Mouse (Mus musculus): ENCODE results near the gene Galntl6. TPM values are rescaled to one million over a fixed set of nuclear protein-coding genes. Genes with fewer than 3 reads are reported as not detected.

Galntl6 gene
- polyA plus RNA-seq, 1 experiment from 2014 or later: 10.2 TPM

DNA sequence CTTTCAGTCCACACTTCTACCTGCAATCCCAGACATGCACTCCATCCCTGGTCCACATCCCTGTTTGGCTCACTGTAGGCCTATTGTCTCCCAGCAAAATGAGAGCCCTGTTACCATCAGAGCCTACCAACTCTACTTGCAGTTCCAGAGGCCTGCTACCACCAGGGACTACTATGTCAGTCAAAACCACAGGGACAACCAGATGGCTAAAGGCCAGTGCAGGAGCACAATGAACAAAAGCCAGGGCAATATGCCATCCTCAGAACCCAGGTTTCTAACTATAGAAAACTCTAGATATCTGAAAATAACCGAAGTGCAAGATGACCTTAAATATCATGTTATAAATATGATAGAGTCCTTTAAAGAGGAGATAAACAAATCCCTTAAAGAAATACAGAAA lies 683.7 kb downstream of the Galntl6 start:
- WGBS: 86% methylated on average over 1 of the region's 1 CpGs

DNA sequence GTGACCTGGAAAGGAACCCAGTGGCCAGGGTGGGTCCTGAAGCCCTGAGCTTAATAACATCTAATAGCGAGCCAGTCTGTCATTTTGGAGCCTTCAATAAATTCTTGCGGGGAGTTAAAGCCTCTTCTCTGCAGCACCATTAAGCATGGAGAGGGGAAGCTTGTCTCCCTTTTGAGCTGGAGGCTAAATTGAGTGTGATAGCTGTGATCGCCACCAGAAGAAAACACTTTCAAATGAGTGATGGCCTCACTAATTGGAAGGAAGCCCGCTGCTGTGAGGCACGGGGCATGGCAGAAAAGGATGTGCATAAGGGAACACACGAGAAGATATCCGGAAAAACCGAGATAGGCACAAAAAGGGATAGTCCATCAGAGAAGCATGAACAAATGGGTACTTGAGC lies 694.6 kb downstream of the Galntl6 start:
- H3K4me2 ChIP-seq: 0 out of 2 replicates have a peak overlapping the region, but pooled peaks have one; percentile 6
- no peaks in the 10 kb centered on the region for H3K9me3 ChIP-seq
- H3K4me1 ChIP-seq (replicated peaks): 0 out of 2 replicates have a peak, but pooled peaks cover 6% of the 10 kb centered on the region
- no peaks in the 10 kb centered on the region for H3K27me3 ChIP-seq
- no peak overlapping the region for H3K9ac ChIP-seq
- no peaks in the 10 kb centered on the region for H3K36me3 ChIP-seq
- no peak overlapping the region for H3K27ac ChIP-seq
- ATAC-seq (ENCODE audit: low FRiP score): no peak
- no peak overlapping the region for H3K4me3 ChIP-seq
- WGBS: 62% methylated on average over 8 of the region's 8 CpGs

More for the DNA sequence above, 683.7 kb downstream of the Galntl6 start:
- Histone ChIP-seq H3K9ac (no peak overlapping the region), H3K27me3 (no peaks in the 10 kb centered on the region), H3K36me3 (no peaks in the 10 kb centered on the region), H3K4me3 (no peak overlapping the region), H3K9me3 (no peaks in the 10 kb centered on the region), H3K4me1 (replicated peaks) (no peaks in the 10 kb centered on the region), H3K4me2 (no peak overlapping the region), H3K27ac (no peak overlapping the region)
- ATAC-seq (ENCODE audit: low FRiP score): no peak

DNA sequence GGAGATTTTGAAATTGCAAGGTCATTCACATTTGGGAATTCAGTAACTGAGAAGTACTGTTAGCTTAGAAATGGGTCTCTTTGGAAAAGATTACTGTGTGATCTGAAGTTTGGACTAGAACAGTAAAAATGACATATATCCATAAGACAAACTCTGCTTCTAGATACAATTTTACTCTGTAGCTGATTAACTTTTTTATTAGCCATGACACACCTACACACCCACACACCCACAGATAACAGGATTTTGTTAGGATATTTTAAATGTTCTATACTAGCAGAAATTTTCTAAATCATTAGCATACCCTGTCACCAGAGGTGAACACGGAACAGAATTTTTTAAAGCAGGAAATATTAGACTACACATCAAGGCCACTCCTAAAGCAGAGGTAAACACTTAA lies 722.7 kb downstream of the Galntl6 start:
- H3K27me3 ChIP-seq: no peaks in the 10 kb centered on the region
- no peaks in the 10 kb centered on the region for H3K4me1 ChIP-seq (replicated peaks)
- H3K36me3 ChIP-seq: no peaks in the 10 kb centered on the region
- H3K27ac ChIP-seq: no peak overlapping the region
- no peak overlapping the region for H3K4me3 ChIP-seq
- no peaks in the 10 kb centered on the region for H3K9me3 ChIP-seq
- 100% methylated on average over 1 of the region's 1 CpGs for WGBS
- H3K4me2 ChIP-seq: no peak overlapping the region
- no peak overlapping the region for H3K9ac ChIP-seq
- ATAC-seq (ENCODE audit: low FRiP score): no peak

DNA sequence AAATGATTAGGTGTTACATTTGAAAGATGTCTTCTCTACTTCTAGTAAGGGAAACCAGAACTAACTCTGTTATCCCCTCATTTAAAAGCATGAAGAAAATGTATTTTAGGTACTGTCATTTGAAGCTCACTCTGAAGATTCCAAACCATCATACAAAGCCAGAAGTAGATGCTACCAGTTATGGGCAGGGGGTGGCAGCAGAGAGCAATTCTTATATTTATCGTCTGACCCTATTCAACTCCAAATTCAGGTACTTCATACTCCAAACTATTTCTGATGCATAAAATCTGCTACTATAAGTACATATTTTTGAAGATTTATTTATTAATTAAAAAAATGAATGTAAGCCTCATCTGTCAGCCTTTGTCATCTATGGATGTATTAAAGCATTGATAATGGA lies 765.5 kb downstream of the Galntl6 start:
- no peaks in the 10 kb centered on the region for H3K9me3 ChIP-seq
- H3K9ac ChIP-seq: no peak overlapping the region
- no peak overlapping the region for H3K4me3 ChIP-seq
- no peaks in the 10 kb centered on the region for H3K36me3 ChIP-seq
- no peak overlapping the region for H3K4me2 ChIP-seq
- no peak overlapping the region for H3K27ac ChIP-seq
- ATAC-seq (ENCODE audit: low FRiP score): 0 out of 2 replicates have a peak, but pooled peaks have one; percentile 65
- H3K4me1 ChIP-seq (replicated peaks): no peaks in the 10 kb centered on the region
- no peaks in the 10 kb centered on the region for H3K27me3 ChIP-seq
- WGBS: 14% methylated on average over 1 of the region's 1 CpGs

DNA sequence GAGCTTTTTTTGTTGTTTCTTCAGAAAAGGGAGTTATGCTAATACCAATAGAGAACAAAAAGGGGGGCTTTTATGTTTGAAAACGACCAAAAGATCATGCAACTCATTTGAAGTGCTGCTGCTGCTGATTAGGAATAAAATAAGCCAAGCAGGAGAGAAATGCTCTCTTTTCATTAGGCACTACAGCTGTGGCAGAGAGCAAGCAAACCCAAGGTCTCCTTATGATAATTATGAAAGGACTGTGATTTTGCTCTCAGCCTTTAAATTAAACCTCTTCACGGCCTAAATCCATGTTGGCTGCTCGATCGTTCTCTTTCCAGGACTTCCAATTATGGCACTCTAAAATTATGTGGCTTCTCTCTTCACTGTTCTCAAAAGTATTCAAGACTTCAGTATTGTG lies 825.7 kb downstream of the Galntl6 start:
- Histone ChIP-seq H3K36me3 (no peaks in the 10 kb centered on the region), H3K4me1 (replicated peaks) (no peaks in the 10 kb centered on the region), H3K4me3 (no peak overlapping the region), H3K9ac (no peak overlapping the region), H3K27ac (no peak overlapping the region), H3K27me3 (no peaks in the 10 kb centered on the region), H3K4me2 (no peak overlapping the region), H3K9me3 (no peaks in the 10 kb centered on the region)
- ATAC-seq (ENCODE audit: low FRiP score): no peak
- 77% methylated on average over 4 of the region's 4 CpGs for WGBS

DNA sequence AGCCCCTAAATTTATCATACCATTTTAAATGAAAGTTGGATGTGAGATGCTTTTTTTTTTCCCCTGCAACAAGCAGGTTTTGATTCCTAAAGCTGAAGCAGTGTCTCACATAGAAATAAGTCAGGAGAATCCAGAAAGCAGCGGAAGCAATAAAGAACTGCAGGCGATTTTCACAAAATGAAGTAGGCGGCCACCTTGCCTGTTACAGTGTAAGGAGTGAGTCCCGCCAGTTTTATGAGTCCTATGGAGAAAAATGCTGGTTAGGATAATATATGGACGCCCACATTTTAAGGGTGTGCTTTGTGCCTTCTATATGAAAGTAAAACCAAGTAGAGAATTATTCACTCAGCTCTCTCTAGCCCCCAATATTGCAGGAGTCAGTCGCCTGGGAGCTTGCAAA lies 827.5 kb downstream of the Galntl6 start:
- Histone ChIP-seq H3K4me1 (replicated peaks) (no peaks in the 10 kb centered on the region), H3K9ac (no peak overlapping the region), H3K4me3 (no peak overlapping the region), H3K27ac (no peak overlapping the region), H3K4me2 (no peak overlapping the region), H3K9me3 (no peaks in the 10 kb centered on the region), H3K36me3 (no peaks in the 10 kb centered on the region), H3K27me3 (no peaks in the 10 kb centered on the region)
- ATAC-seq (ENCODE audit: low FRiP score): no peak
- WGBS: 92% methylated on average over 6 of the region's 6 CpGs

DNA sequence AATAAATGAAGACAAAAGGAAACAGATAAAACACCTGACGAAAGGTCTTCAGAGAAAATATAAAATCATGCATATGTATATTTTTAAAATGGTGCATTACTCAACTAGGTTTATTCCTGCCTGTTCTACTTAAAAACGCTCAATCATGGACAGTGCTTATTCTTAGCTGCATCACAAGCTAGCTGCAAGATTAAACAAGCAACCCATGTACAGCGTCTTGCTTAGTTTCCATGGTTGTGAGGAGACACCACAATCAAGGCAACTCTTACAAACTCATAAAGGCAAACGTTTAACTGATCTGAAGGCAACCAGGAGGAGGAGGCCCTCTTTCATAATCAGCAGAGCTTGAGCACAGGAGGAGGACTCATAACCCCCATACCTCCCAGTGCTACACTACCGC lies 830.7 kb downstream of the Galntl6 start:
- no peak overlapping the region for H3K4me2 ChIP-seq
- H3K36me3 ChIP-seq: no peaks in the 10 kb centered on the region
- H3K9ac ChIP-seq: no peak overlapping the region
- H3K4me3 ChIP-seq: no peak overlapping the region
- H3K9me3 ChIP-seq: no peaks in the 10 kb centered on the region
- no peak for ATAC-seq (ENCODE audit: low FRiP score)
- H3K27ac ChIP-seq: no peak overlapping the region
- no peaks in the 10 kb centered on the region for H3K27me3 ChIP-seq
- H3K4me1 ChIP-seq (replicated peaks): no peaks in the 10 kb centered on the region
- 86% methylated on average over 5 of the region's 5 CpGs for WGBS

DNA sequence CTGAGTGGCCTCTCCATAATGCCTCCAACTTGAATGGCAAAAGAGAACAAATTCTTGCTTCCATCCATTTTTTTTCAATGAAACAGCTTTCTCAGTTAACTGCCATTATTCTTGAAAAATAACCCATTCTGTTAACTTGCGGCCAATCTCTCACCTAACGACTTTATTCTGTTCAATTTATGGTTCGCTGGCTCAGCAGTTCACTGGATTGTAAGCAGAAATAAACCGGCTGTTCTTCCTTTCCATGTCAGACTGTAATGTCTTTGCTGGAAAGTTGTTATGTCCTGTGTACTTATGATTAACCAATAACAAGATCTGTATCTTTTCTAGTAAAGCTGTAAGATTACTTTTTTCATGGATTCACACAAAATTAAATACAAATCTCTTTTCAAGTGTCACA lies 837.8 kb downstream of the Galntl6 start:
- H3K4me2 ChIP-seq: no peak overlapping the region
- 75% methylated on average over 4 of the region's 4 CpGs for WGBS
- no peak overlapping the region for H3K4me3 ChIP-seq
- ATAC-seq (ENCODE audit: low FRiP score): no peak
- H3K27ac ChIP-seq: no peak overlapping the region
- no peaks in the 10 kb centered on the region for H3K36me3 ChIP-seq
- no peaks in the 10 kb centered on the region for H3K4me1 ChIP-seq (replicated peaks)
- no peaks in the 10 kb centered on the region for H3K9me3 ChIP-seq
- H3K27me3 ChIP-seq: no peaks in the 10 kb centered on the region
- H3K9ac ChIP-seq: no peak overlapping the region

DNA sequence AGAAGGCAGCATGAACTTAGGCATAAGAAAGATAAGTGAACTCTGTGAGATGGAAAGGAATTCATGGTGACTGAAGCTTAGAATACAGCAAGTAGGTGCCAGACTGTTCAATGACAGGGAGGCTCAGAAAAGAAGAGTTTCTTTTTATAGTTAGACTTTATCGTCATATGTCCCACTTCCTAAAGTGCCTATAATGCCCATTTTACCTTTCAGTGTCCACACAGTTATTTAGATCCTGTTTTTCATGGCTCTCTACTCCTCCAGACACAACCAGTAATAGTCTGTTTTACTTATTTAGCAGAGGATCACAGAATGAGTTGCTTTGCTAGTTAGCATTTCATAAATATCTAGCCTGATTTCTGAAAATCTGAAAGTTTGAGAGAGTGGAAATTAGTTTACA lies 838.7 kb downstream of the Galntl6 start:
- H3K27ac ChIP-seq: no peak overlapping the region
- no peaks in the 10 kb centered on the region for H3K36me3 ChIP-seq
- no peaks in the 10 kb centered on the region for H3K4me1 ChIP-seq (replicated peaks)
- H3K9me3 ChIP-seq: no peaks in the 10 kb centered on the region
- H3K27me3 ChIP-seq: no peaks in the 10 kb centered on the region
- no peak overlapping the region for H3K4me3 ChIP-seq
- no peak overlapping the region for H3K9ac ChIP-seq
- no peak for ATAC-seq (ENCODE audit: low FRiP score)
- WGBS: 91% methylated on average over 1 of the region's 1 CpGs
- H3K4me2 ChIP-seq: no peak overlapping the region

DNA sequence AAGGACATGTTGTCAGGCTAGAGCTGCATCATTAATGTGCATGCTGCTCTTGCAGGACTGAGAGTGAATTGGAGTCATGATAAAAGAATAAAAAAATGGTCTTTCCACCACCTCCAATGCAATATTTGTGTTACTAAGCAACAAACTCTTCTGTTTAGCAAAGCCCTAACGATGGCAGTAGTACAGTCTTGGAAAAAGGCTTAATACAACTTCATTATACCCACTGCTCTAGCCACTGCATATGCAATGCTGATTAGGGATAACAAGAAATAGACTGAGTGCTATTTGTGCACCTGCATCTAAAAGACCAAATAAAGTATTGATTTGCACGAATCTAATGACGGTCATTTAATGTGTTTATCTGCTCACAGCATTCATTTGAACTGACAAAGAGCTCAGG lies 880.2 kb downstream of the Galntl6 start:
- no peaks in the 10 kb centered on the region for H3K9me3 ChIP-seq
- no peak overlapping the region for H3K4me3 ChIP-seq
- H3K36me3 ChIP-seq: no peaks in the 10 kb centered on the region
- 74% methylated on average over 3 of the region's 3 CpGs for WGBS
- ATAC-seq (ENCODE audit: low FRiP score): no peak
- no peak overlapping the region for H3K4me2 ChIP-seq
- H3K27me3 ChIP-seq: no peaks in the 10 kb centered on the region
- no peak overlapping the region for H3K27ac ChIP-seq
- no peak overlapping the region for H3K9ac ChIP-seq
- H3K4me1 ChIP-seq (replicated peaks): no peaks in the 10 kb centered on the region

DNA sequence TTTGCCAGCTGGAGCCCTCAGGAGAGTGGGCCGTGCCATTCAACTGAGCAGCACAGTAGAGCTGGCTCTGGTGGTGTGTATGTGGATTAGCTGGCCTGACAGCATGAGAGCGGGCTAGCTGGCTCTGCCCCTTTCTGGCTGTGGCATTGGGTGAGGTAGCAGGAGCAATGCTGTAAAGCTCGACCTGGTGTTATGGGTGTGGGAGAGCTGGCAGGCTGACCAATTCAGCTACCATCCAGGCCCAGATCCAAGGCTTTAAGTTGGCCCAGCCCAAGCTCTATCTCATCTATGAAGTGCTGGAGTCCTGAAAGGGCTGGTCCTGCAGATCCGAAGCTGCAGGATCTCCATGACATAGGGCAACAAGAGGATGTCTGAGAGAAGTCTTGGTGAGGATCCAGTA lies 886.9 kb downstream of the Galntl6 start:
- no peak for ATAC-seq (ENCODE audit: low FRiP score)
- no peaks in the 10 kb centered on the region for H3K27me3 ChIP-seq
- no peaks in the 10 kb centered on the region for H3K4me1 ChIP-seq (replicated peaks)
- no peaks in the 10 kb centered on the region for H3K9me3 ChIP-seq
- no peaks in the 10 kb centered on the region for H3K36me3 ChIP-seq
- H3K27ac ChIP-seq: no peak overlapping the region
- H3K4me2 ChIP-seq: no peak overlapping the region
- WGBS: 85% methylated on average over 4 of the region's 4 CpGs
- no peak overlapping the region for H3K9ac ChIP-seq
- H3K4me3 ChIP-seq: no peak overlapping the region

DNA sequence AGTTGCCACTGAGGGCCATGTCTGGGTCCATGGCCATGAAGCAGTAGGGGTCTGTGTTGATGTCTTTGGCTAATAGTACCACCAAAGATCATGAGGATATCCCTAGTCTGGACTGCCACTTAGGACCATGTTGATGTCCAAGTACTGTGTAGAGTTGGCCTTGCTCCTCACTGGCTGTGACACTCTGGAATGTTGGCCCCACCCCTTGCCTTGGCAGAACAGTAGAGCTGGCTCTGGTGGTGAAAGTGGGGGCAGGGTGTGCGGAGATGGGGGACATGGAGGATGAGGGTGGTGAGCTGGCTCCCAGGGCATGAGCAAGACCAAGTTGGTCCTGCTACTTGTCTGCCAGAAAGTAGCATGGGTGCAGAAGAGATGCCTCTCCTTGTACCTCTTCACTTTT lies 887.3 kb downstream of the Galntl6 start:
- Histone ChIP-seq H3K4me1 (replicated peaks) (no peaks in the 10 kb centered on the region), H3K9me3 (no peaks in the 10 kb centered on the region), H3K27me3 (no peaks in the 10 kb centered on the region), H3K4me3 (no peak overlapping the region), H3K27ac (no peak overlapping the region), H3K9ac (no peak overlapping the region), H3K36me3 (no peaks in the 10 kb centered on the region), H3K4me2 (no peak overlapping the region)
- WGBS: 85% methylated on average over 1 of the region's 1 CpGs
- no peak for ATAC-seq (ENCODE audit: low FRiP score)

DNA sequence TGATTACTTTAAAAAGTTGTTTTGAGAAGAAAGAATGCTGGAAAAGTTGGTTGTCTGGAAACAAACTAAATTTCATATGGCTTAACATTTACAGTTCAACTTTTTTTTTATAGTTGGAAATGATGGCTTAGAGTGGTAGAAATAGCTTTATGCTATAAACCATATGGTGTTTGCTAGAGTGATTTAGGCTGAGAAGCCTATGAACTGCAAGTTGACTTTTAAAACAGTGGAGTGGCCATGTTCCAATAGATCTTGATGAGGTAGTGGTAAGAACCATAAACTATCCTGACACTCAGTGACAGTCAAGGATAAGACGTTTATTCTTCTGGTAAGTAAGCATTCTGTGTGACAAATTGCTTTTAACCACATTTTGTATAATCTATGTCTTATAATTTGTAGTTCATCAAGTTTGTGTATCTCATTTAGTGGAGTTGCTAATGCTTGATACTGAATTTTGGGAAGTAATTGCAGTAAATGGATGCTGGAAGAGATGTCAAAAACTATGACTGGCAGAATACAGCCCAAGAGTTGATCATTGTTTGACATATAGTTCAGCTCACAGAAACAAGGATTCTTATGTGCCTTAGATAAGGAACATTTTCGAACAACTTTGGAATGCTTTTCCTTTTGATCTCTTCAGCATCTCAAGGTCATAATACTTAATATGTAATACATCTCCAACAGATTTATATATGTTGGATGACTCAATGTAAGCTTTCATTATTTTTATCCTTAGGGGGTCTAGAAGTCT lies 888.8 kb downstream of the Galntl6 start:
- ATAC-seq (ENCODE audit: low FRiP score): no peak
- no peaks in the 10 kb centered on the region for H3K4me1 ChIP-seq (replicated peaks)
- no peak overlapping the region for H3K4me3 ChIP-seq
- no peak overlapping the region for H3K9ac ChIP-seq
- H3K27me3 ChIP-seq: no peaks in the 10 kb centered on the region
- 80% methylated on average over 2 of the region's 2 CpGs for WGBS
- H3K9me3 ChIP-seq: no peaks in the 10 kb centered on the region
- no peak overlapping the region for H3K4me2 ChIP-seq
- no peak overlapping the region for H3K27ac ChIP-seq
- H3K36me3 ChIP-seq: no peaks in the 10 kb centered on the region

All from hindbrain, embryonic 13.5 days (tissue).